Mouse (Mus musculus): ENCODE data around the gene Gemin5. TPM values are rescaled to one million over a fixed set of nuclear protein-coding genes. Genes with fewer than 3 reads are reported as not detected.
"Not testable (repeated sequence)": the region's sequence is repeated elsewhere in the genome, so short reads cannot be mapped to it uniquely, and the experiment has no call there.

The Gemin5 gene
- 10 to 100 TPM in 1 of 2 experiments, 1 to 10 TPM in 1; 8.7 to 10.0 TPM for total RNA-seq (2021)
- long read RNA-seq, experiment 1, full-length matches to known transcripts = 1 of 5 reads
- long read RNA-seq, experiment 1, partial matches to known transcripts = 2 of 5 reads
- long read RNA-seq, experiment 1, other reads (novel, unspliced or antisense) = 2 of 5 reads
- long read RNA-seq, experiment 2, partial matches to known transcripts = 1 of 2 reads
- long read RNA-seq, experiment 2, other reads (novel, unspliced or antisense) = 1 of 2 reads

GRCm38 (mm10) chr11:58168167-58168915 lies at the start of gene Gemin5:
TSS of gene Gemin5 (minus strand) at chr11:58168539.
- peak; percentile 85 to 87 for DNase-seq

DNA sequence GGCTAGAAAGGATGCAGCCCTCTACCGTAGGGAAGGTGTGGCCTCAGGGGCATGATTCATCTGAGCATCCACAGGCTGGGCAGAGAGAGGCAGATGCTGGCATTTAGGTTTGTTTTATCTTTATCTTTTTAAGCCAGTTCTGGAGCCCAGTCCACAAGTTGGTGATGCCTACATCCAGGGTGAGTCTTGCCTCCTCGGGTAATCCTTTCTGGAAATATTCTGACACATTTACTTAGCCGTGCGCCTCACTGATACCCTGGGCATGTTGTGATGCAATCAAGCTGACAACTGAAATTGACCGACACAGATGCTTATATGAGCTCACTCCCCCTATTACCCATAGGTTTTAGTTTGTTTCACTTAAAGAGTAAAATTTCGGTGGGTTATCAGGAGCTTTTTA lies 48.5 kb upstream of the Gemin5 start:
- DNase-seq = no peak

GRCm38 (mm10) chr11:58215814-58216213 lies 47.5 kb upstream of the Gemin5 start:
- DNase-seq = no peak

DNA sequence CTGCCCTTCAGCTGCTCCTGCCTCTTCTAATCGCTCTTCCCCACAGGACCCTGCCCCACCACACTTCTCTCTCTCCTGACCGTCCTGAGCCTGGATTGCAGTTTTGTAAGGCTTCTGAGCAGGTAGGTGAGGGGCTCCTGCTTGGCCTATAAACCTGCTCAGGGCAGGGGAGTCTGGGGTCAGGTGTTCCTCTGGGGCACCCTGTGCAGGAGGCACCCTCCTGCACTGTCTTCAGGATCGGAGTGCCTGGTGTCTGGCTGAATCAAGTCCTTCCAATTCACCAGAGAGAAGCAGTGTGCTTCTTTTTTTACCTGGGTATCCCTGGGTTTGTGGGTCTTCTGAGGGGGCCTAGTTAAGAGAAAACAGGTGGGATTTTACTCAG lies 46.7 kb upstream of the Gemin5 start:
- not testable (repeated sequence) for DNase-seq

DNA sequence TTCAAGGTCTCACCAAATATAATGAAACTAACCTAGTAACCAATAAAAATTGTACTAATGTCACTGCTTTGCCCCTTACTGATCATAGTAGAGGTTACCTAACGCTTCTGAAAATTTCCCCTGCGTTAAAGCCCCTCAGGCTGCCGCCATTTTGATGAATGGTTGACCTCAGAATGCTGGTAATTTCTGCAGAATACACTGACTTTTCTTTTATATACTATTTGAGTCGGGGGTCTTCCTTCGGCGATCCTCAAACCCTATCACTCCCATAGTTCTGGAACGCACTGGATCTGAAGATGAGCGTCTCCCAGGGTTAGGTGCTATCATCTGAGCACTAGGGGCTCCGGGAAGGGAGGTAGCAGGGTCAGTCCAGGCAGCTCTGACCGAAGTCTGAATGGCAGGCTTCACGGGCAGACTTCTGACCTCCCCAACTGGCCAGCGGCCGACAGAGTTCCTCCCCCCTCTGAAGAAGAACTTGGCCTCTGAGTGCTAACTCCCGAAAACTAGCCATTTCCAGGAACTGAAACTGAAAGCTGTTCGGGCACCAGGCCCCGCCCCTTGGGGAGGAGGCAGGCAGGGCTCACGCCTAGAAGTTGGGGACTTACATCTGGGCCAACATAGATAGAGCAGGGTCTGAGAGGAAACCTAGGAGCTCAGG lies 46.2 kb upstream of the Gemin5 start:
- peak; percentile 93 to 96 for DNase-seq

DNA sequence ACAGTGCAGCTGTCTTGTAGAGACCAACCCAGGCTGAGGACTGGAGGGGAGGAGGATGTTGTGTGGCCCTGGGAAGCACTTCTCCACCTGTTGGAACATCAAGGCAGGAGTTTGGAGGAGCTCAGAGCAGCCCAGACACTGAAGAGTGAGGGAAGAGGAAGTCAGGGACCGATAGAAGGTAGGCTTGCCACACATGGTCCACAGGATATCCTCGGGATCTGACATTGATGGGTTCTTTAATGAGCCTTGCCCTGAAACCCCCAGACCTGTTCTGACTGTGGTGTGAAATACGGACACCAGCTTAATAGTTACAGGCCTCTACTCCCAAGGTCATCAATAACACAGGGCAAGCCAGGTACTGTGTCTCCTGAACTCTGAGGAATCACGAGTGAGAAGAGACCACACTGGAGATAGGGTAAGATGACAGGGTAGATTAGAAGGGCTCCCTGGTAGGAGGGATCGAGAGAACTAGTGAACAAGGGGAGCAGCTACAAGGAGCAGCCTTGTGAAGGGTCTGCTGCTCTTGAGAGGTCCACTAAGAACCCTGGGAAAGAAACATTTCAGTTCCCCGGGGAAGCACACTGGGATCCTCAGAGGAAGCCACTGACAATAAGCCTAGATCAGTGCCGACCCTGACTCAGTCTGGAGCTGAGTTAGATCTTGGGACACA lies 45.5 kb upstream of the Gemin5 start:
- no peak for DNase-seq

- no peak for DNase-seq
Observed at GRCm38 (mm10) chr11:58211682-58212067, 43.3 kb upstream of the Gemin5 start.

GRCm38 (mm10) chr11:58211062-58211681 lies 42.8 kb upstream of the Gemin5 start:
- DNase-seq = no peak

DNA sequence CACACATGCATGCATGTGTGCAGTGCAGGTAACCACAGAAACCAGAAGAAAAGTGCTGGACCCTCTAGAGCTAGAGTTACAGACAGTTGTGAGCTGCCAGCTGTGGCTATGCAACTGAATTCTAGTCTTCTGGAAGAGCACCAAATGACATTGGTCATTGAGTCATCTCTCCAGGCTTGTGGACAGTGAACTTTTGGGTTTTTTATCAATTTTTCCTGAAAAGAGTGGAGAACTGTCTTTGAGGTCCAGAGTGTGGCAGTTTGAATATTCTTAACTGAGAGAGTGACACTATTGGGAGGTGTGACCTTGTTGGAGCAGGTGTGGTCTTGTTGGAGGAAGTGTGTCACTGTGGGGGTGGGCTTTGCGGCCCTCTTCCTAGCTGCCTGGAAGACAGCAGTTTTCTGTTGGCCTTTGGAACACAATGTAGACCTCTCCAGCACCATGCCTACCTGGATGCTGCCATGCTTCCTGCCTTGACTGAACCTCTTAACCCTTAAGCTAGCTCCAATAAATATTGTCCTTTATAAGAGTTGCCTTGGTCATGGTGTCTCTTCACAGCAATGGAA lies 42.1 kb upstream of the Gemin5 start:
- no peak for DNase-seq

GRCm38 (mm10) chr11:58201052-58201451 lies 32.7 kb upstream of the Gemin5 start:
- no peak for DNase-seq

GRCm38 (mm10) chr11:58200226-58200625 lies 31.9 kb upstream of the Gemin5 start:
- no peak for DNase-seq

DNA sequence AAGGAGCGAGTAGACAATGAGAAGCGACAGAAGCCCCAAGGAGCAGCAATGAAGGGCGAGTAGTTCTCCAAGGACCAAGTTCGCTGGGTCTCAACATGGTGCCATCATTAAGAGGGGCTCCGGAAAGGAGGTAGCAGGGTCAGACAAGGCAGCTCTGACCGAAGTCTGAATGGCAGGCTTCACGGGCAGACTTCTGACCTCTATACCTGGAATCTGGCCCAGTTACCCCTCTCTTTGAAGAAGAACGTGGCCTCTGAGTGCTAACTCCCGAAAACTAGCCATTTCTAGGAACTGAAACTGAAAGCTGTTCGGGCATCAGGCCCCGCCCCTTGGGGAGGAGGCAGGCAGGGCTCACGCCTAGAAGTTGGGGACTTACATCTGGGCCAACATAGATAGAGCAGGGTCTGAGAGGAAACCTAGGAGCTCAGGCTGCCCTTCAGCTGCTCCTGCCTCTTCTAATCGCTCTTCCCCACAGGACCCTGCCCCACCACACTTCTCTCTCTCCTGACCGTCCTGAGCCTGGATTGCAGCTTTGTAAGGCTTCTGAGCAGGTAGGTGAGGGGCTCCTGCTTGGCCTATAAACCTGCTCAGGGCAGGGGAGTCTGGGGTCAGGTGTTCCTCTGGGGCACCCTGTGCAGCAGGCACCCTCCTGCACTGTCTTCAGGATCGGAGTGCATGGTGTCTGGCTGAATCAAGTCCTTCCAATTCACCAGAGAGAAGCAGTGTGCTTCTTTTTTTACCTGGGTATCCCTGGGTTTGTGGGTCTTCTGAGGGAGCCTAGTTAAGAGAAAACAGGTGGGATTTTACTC lies 31.1 kb upstream of the Gemin5 start, which contains the start of the genes Igtp and Irgm2:
Gene Igtp, plus strand, starts transcription at position 328 of the 809 bp plus-strand sequence.
Gene Irgm2, plus strand, starts transcription at position 390 of the 809 bp plus-strand sequence.
- DNase-seq = peak; percentile 92

- no peak for DNase-seq
Observed at GRCm38 (mm10) chr11:58198663-58199062, 30.3 kb upstream of the Gemin5 start.

- no peak for DNase-seq
Observed at GRCm38 (mm10) chr11:58193860-58194520, 25.7 kb upstream of the Gemin5 start.

DNA sequence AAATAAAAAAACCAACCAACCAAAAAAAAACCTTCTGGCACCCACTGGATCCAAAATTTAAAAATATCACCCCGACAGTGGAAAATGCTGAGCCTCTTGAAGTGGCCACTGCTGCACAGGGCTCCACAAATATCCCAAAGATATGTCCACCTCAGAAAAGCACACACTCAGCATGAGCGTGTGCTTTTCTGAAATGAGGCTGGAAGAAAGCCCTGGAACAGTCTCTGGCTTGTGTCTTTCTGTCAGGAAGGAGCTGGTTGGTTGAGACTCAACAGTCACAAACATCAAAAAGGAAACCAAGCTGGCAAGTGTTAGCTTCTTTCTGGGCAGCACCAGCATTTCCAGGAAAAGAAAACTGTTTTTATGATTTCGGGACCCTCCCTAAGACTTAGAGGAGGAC lies 25.0 kb upstream of the Gemin5 start:
- peak; percentile 63 to 73 for DNase-seq

DNA sequence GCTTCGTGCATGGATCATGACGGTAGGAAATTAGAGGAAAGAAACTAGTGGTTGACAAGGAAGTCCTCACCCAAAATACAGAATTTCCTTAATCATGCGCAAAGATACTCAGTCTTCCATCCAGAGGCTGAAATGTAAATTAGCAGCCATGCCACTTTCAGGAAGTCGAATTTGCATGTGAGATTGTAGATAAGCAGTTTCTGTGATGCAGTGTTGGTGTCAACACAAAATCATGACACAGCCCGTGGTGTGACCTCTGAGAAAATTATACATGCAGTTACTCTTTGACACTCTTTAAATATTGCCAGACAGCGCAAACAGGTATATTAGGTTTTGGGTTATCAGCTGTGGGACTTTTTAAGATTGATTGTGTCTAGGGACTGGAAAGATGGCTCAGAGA lies 21.3 kb upstream of the Gemin5 start:
- no peak for DNase-seq

GRCm38 (mm10) chr11:58183579-58183978 lies 15.2 kb upstream of the Gemin5 start:
- DNase-seq = peak; percentile 45 to 47

DNA sequence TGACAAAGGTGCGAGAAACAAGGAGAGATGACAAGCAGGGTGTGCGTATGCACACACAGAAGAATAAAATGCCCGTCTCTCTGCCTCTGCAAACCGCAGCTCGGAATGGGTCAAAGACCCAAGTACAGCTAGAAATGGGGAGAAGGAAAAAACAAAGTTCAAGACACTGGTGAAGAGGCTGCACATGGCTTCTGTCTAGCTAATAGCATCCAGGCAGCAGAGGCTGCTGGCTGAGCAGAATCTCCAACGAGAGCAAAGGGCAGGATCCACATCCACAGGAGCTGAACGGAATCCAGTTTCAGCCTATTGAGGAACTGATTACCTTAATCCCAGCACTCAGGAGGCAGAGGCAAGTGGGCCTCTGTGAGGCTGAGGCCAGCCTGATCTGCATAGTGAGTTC lies 12.4 kb upstream of the Gemin5 start:
- DNase-seq = no peak

GRCm38 (mm10) chr11:58179986-58180385 lies 11.6 kb upstream of the Gemin5 start:
- not testable (repeated sequence) for DNase-seq

- DNase-seq = peak; percentile 86 to 88
Observed at GRCm38 (mm10) chr11:58179563-58179962, 11.2 kb upstream of the Gemin5 start.

Measured in heart, adult 18-20 months (tissue).